Mouse (Mus musculus) CH12.LX (cell line): Measurements from ENCODE around the gene Gpr142. TPM values are rescaled to one million over a fixed set of nuclear protein-coding genes. Genes with fewer than 3 reads are reported as not detected.

Experiments
- DNase-seq: peaks from one replicate; pipeline ENCODE4 v3.0.0-alpha.2; 2013; ENCODE audit errors: extremely low read depth
- H3K27ac ChIP-seq: 2 replicates; pipeline ENCODE4 v1.5.1; 2012; ENCODE audit warnings: low read depth, mild to moderate bottlenecking, control low read depth, moderate library complexity; ENCODE audit not compliant: insufficient read depth
- H3K27me3 ChIP-seq: replicated peaks from 2 replicates; pipeline ENCODE3; 2012; ENCODE audit warnings: inconsistent platforms
- H3K36me3 ChIP-seq, 2 experiments: replicated peaks in 1 of 2; 2 replicates each; pipeline versions ENCODE3 to v1.6.1; 2012; ENCODE audit warnings: inconsistent platforms in 1 of 2, low read length in 1 of 2, mild to moderate bottlenecking in 1 of 2, mixed read lengths in 1 of 2, moderate library complexity in 1 of 2; ENCODE audit not compliant: control insufficient read depth in 1 of 2, insufficient read depth in 1 of 2
- H3K4me1 ChIP-seq, 2 experiments: 2 replicates each; pipeline ENCODE4 v1.6.1; 2012; ENCODE audit warnings: inconsistent platforms in 1 of 2, moderate library complexity in 1 of 2; ENCODE audit not compliant: insufficient read depth in 2 of 2, control insufficient read depth in 1 of 2
- H3K4me2 ChIP-seq: 2 replicates; pipeline ENCODE4 v1.6.1; 2012; ENCODE audit warnings: low read depth, mild to moderate bottlenecking, control low read depth; ENCODE audit not compliant: poor library complexity, insufficient read depth, severe bottlenecking
- H3K4me3 ChIP-seq, 3 experiments: fragments of 150-350 bp in 1 of 3; sonication (generic) in 1 of 3; replicated peaks in 1 of 3; 2 replicates each; pipeline versions ENCODE3 to v1.5.1; 2011 to 2012; ENCODE audit warnings: low read depth in 2 of 3, low read length in 2 of 3, mild to moderate bottlenecking in 2 of 3, moderate library complexity in 2 of 3, control low read depth in 1 of 3, improper control_type of control experiment in 1 of 3, inconsistent platforms in 1 of 3, mixed read lengths in 1 of 3; ENCODE audit not compliant: poor library complexity in 1 of 3
- H3K79me2 ChIP-seq: replicated peaks from 2 replicates; pipeline ENCODE4 v1.6.1; 2012; ENCODE audit warnings: mild to moderate bottlenecking, moderate library complexity; ENCODE audit not compliant: control insufficient read depth, poor library complexity, insufficient read depth, severe bottlenecking; ENCODE audit errors: extremely low read depth
- H3K9ac ChIP-seq: 2 replicates; pipeline ENCODE4 v1.6.1; 2012; ENCODE audit warnings: low read depth, mild to moderate bottlenecking, control low read depth, moderate library complexity; ENCODE audit not compliant: insufficient read depth
- H3K9me3 ChIP-seq: replicated peaks from 2 replicates; pipeline ENCODE3; 2012; ENCODE audit warnings: low read length, inconsistent platforms, mixed read lengths
- BHLHE40 ChIP-seq: IDR thresholded peaks from 2 replicates; pipeline ENCODE4 v1.6.1; 2011; ENCODE audit warnings: mild to moderate bottlenecking, low read depth, low read length, improper control_type of control experiment
- CHD1 ChIP-seq: IDR thresholded peaks from 2 replicates; pipeline ENCODE4 v1.6.1; 2012; ENCODE audit warnings: low read depth, low read length, improper control_type of control experiment, inconsistent platforms
- CTCF ChIP-seq, 2 experiments: IDR thresholded peaks in 1 of 2; conservative IDR thresholded peaks in 1 of 2; 2 replicates each; pipeline ENCODE4 v1.5.1; 2011 to 2012; ENCODE audit warnings: low read depth in 2 of 2, low read length in 2 of 2, improper control_type of control experiment in 1 of 2, inconsistent platforms in 1 of 2, mild to moderate bottlenecking in 1 of 2, moderate library complexity in 1 of 2
- ELF1 ChIP-seq: IDR thresholded peaks from 2 replicates; pipeline ENCODE4 v1.6.1; 2014; ENCODE audit warnings: low read depth, mild to moderate bottlenecking, inconsistent platforms, low read length, improper control_type of control experiment
- IRF4 ChIP-seq: IDR thresholded peaks from 2 replicates; pipeline ENCODE4 v1.6.1; 2014; ENCODE audit warnings: low read depth, mild to moderate bottlenecking, inconsistent platforms, low read length, improper control_type of control experiment
- JUN ChIP-seq: IDR thresholded peaks from 2 replicates; pipeline ENCODE4 v1.6.1; 2011; ENCODE audit warnings: low read depth, mild to moderate bottlenecking, low read length, improper control_type of control experiment, moderate library complexity; ENCODE audit not compliant: insufficient read depth
- JUND ChIP-seq: conservative IDR thresholded peaks from 2 replicates; pipeline ENCODE4 v1.6.1; 2011; ENCODE audit warnings: low read depth, low read length, improper control_type of control experiment
- KAT2A ChIP-seq: IDR thresholded peaks from 2 replicates; pipeline ENCODE4 v1.6.1; 2012; ENCODE audit warnings: low read length, improper control_type of control experiment, inconsistent platforms; ENCODE audit not compliant: insufficient replicate concordance
- MAX ChIP-seq: IDR thresholded peaks from 2 replicates; pipeline ENCODE4 v1.6.1; 2011; ENCODE audit warnings: low read length, improper control_type of control experiment
- MAZ ChIP-seq: IDR thresholded peaks from 2 replicates; pipeline ENCODE4 v1.6.1; 2012; ENCODE audit warnings: low read depth, mild to moderate bottlenecking, inconsistent platforms, low read length, improper control_type of control experiment, moderate library complexity
- MEF2A ChIP-seq: IDR thresholded peaks from 2 replicates; pipeline ENCODE4 v1.6.1; 2014; ENCODE audit warnings: low read depth, mild to moderate bottlenecking, inconsistent platforms, low read length, improper control_type of control experiment, borderline replicate concordance
- MYC ChIP-seq: IDR thresholded peaks from 2 replicates; pipeline ENCODE4 v1.6.1; 2011; ENCODE audit warnings: low read depth, mild to moderate bottlenecking, improper control_type of control experiment, low read length
- NELFE ChIP-seq: IDR thresholded peaks from 2 replicates; pipeline ENCODE4 v1.6.1; 2011; ENCODE audit warnings: low read depth, low read length, improper control_type of control experiment
- NRF1 ChIP-seq: IDR thresholded peaks from 2 replicates; pipeline ENCODE4 v1.6.1; 2014; ENCODE audit warnings: low read depth, mild to moderate bottlenecking, inconsistent platforms, low read length, improper control_type of control experiment, moderate library complexity
- PAX5 ChIP-seq: IDR thresholded peaks from 2 replicates; pipeline ENCODE4 v1.6.1; 2012; ENCODE audit warnings: low read length, inconsistent platforms, mixed read lengths
- POLR2AphosphoS2 ChIP-seq: IDR thresholded peaks from 2 replicates; pipeline ENCODE4 v1.6.1; 2011; ENCODE audit warnings: low read depth, low read length, improper control_type of control experiment
- RAD21 ChIP-seq: IDR thresholded peaks from 2 replicates; pipeline ENCODE4 v1.6.1; 2011; ENCODE audit warnings: low read depth, mild to moderate bottlenecking, low read length, improper control_type of control experiment, moderate library complexity
- RCOR1 ChIP-seq: conservative IDR thresholded peaks from 2 replicates; pipeline ENCODE4 v1.6.1; 2012; ENCODE audit warnings: low read depth, mild to moderate bottlenecking, inconsistent platforms, low read length, improper control_type of control experiment
- SMC3 ChIP-seq: IDR thresholded peaks from 2 replicates; pipeline ENCODE4 v1.6.1; 2011; ENCODE audit warnings: low read depth, low read length, improper control_type of control experiment
- TCF12 ChIP-seq: IDR thresholded peaks from 2 replicates; pipeline ENCODE4 v1.6.1; 2014; ENCODE audit warnings: low read depth, mild to moderate bottlenecking, inconsistent platforms, low read length, improper control_type of control experiment
- USF1 ChIP-seq: IDR thresholded peaks from 2 replicates; pipeline ENCODE4 v1.6.1; 2014; ENCODE audit warnings: low read depth, mild to moderate bottlenecking, inconsistent platforms, low read length, improper control_type of control experiment
- ZC3H11A ChIP-seq: IDR thresholded peaks from 2 replicates; pipeline ENCODE4 v1.6.1; 2012; ENCODE audit warnings: low read depth, mild to moderate bottlenecking, inconsistent platforms, low read length, improper control_type of control experiment
- ZMIZ1 ChIP-seq: IDR thresholded peaks from 2 replicates; pipeline ENCODE4 v1.6.1; 2012; ENCODE audit warnings: low read depth, mild to moderate bottlenecking, inconsistent platforms, low read length, improper control_type of control experiment
- ZNF384 ChIP-seq: IDR thresholded peaks from 2 replicates; pipeline ENCODE4 v1.6.1; 2012; ENCODE audit warnings: low read depth, low read length, improper control_type of control experiment, inconsistent platforms
- dilution Hi-C: fragments of 300-500 bp; cut with MboI; formaldehyde crosslinking; loops from 2 replicates; pipeline ENCODE4 v1.14.3; 2020; ENCODE audit warnings: low sequenced_read_pairs; ENCODE audit not compliant: extremely low pct_unique_long_range_greater_than_20kb, extremely low pct_ligation_motif_present
- in situ Hi-C: fragments of 300-500 bp; cut with MboI; formaldehyde crosslinking; loops from 3 replicates; pipeline ENCODE4 v1.14.3; 2019; ENCODE audit warnings: low sequenced_read_pairs, low pct_ligation_motif_present, low pct_unique_long_range_greater_than_20kb, mixed read lengths
- polyA plus RNA-seq: library from polyadenylated mRNA; unstranded; fragments of >175 nt; gene quantifications from 2 replicates; pipeline ENCODE4 v1.2.1, GENCODE M21; 2012; ENCODE audit warnings: low read depth; ENCODE audit not compliant: insufficient read length
- total RNA-seq, 2 experiments: library from RNA; depleted of rRNA; stranded (reverse); fragments of 300-350 nt in 1 of 2; fragments of >200 nt in 1 of 2; gene quantifications; 2 replicates each; pipeline ENCODE4 v1.2.3; 2012 to 2014

Gpr142 gene
- total and polyA plus RNA-seq, 3 experiments: not detected

- peaks cover 15% of the 10 kb centered on the region for H3K9me3 ChIP-seq
- TF ChIP-seq POLR2AphosphoS2 (no peak), ZNF384 (no peak), NELFE (peak; percentile 80; the same call in 1 of the 2 replicates), JUND (no peak), SMC3 (peak; percentile 100), MEF2A (peak; percentile 59), USF1 (no peak), NRF1 (peak; percentile 31; the same call in 1 of the 2 replicates), RAD21 (peak; percentile 68), ELF1 (peak; percentile 34; the same call in 1 of the 2 replicates), KAT2A (no peak), MAX (no peak), ZC3H11A (peak; percentile 48), TCF12 (peak; percentile 55; the same call in 1 of the 2 replicates), BHLHE40 (peak; percentile 23; the same call in 1 of the 2 replicates), IRF4 (peak; percentile 86), MYC (no peak), CTCF (conservative IDR thresholded peaks at IDR 0.05 in 1 of 2, IDR thresholded peaks at IDR 0.05 in 1 of 2; ENCODE audit: low read depth in 2 of 2, low read length in 2 of 2) (peak; percentile 67 to 100), ZMIZ1 (no peak), JUN (no peak)
- no peaks in the 10 kb centered on the region for H3K79me2 ChIP-seq
- no peak overlapping the region for H3K4me3 ChIP-seq
- peak overlapping the region; percentile 79 for H3K4me2 ChIP-seq
- DNase-seq: peak; percentile 76
- dilution Hi-C loops: no loop called here
- peaks cover 12% of the 10 kb centered on the region for H3K27me3 ChIP-seq
- in situ Hi-C loops: no loop called here
- H3K4me1 ChIP-seq: peaks cover 4 to 14% of the 10 kb centered on the region in 2 experiments; a peak in 3 of 4 replicates
- peaks cover 0 to 4% of the 10 kb centered on the region in 2 experiments for H3K36me3 ChIP-seq
- H3K27ac ChIP-seq: no peak overlapping the region
- H3K9ac ChIP-seq: 0 out of 2 replicates have a peak overlapping the region, but pooled peaks have one; percentile 11
These were observed 9.5 kb upstream of the Gpr142 start for GRCm38 (mm10) chr11:114789061-114789714.

- no peak for DNase-seq
- Histone ChIP-seq H3K9ac (no peak overlapping the region), H3K4me2 (no peak overlapping the region), H3K4me3 (no peak overlapping the region), H3K27me3 (peaks cover 13% of the 10 kb centered on the region), H3K9me3 (peaks cover 15% of the 10 kb centered on the region)
- TF ChIP-seq IRF4 (no peak), KAT2A (no peak), CHD1 (no peak), MYC (no peak), MAZ (no peak), TCF12 (no peak), PAX5 (no peak), RCOR1 (no peak)
- TF ChIP-seq, all 38 proteins: peak for 0
- H3K36me3 ChIP-seq: peaks cover 0 to 4% of the 10 kb centered on the region in 2 experiments
- H3K4me1 ChIP-seq: peaks cover 4 to 14% of the 10 kb centered on the region in 2 experiments; a peak in 3 of 4 replicates
- dilution Hi-C loops: no loop called here
- H3K79me2 ChIP-seq: no peaks in the 10 kb centered on the region
- no peak overlapping the region for H3K27ac ChIP-seq
- in situ Hi-C loops: no loop called here
These were observed 9.0 kb upstream of the Gpr142 start for GRCm38 (mm10) chr11:114789716-114790115.
